Mouse (Mus musculus): ENCODE data around the gene Slc2a4. TPM values are rescaled to one million over a fixed set of nuclear protein-coding genes. Genes with fewer than 3 reads are reported as not detected.

Gene Slc2a4
- not detected for polyA plus RNA-seq (2017; shearing (Covaris generic))

GRCm38 (mm10) chr11:69948066-69948762 lies at the start of gene Slc2a4:
TSS of gene Slc2a4 (minus strand) at chr11:69948188.

GRCm38 (mm10) chr11:69995391-69995960 lies 47.5 kb upstream of the Slc2a4 start, which contains the start of gene Phf23:
TSS of gene Phf23 (plus strand) at chr11:69995777.

DNA sequence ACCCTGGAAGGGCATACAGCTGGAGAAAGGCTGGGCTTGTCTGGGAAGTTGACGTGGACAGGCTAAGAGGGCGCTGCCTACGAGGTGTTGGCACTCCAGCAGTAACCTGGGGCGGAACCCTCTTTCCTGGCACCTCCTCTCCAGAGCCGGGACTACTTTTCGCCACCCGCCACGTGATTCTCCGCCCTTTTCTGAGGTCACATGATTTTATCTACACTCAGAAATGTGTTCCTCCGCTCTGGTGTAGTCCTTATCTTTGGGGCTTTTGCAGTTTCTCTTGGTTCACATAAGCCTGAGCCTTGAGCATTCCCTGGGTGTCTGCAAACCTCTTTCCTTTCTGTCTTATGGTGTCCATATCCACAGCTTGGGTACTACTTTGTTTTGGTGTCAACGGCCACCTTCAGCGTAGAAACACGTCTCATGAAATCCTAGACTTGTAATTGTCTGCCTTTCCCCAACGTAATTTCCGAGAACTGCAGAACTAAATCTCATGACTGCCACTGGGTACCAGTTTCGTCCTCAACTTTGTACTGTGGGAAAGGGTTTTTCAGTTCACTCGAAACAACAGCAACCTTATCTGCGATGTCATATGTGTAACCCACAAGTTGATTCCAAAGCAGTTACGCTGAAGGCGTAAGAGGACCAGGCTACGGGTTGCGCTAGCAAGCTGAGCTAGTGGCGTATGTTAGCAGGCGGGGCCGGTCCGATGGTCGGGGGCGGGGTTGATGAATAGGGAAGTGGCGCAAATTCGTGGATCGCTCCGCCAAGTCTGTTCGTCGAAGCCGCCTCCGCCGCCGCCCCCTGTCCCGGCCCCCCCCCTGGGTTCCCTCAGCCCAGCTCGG lies 43.1 kb upstream of the Slc2a4 start, which contains the start of gene Gabarap:
Gene Gabarap, plus strand, starts transcription at position 294 of the 842 bp plus-strand sequence.

DNA sequence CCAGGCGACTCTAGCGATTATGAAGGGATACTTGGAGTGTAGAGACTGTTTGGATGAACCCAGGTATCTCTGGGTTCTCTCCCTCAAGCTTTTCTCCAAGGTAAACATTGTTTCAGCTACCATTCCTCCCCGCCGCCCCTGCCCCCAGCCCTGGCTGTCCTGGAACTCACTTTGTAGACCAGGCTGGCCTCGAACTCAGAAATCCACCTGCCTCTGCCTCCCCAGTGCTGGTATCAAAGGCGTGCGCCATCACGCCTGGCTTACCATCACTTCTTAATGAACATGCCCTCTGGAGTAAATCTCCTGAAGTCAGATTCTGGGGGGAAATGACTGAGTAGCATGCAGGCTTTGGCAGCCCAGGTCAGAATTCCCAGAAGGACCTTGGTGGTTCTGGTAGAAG lies 34.2 kb upstream of the Slc2a4 start, which contains the start of gene Elp5:
Gene Elp5, minus strand, starts transcription at position 293 of the 400 bp plus-strand sequence.

DNA sequence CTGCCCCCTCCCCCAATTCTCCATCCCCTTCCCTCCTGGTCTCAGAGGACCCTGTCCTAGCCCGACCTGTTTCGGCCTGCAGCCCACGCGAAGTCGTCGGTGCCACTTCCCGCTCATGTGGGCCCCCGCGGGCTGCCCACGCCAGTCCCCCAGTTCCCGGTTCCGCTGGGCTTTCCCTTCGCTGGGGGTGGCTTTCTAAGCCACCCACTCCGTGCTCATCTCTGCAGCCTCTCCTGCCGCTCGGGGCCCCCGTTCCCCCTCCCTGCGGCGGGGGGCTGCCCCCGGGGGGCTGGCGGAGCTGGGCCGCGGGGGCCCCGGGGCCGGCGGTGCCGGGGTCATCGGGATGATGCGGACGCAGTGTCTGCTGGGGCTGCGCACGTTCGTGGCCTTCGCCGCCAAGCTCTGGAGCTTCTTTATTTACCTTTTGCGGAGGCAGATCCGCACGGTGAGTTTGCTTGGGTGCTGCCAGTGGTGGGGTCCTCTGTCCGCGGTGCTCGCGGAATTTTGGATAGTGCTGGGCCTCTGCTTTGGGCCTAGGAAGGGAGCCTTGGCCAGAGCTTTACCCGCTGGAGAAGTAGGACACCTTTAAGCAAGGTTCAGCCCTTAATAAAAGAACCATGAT lies 33.3 kb upstream of the Slc2a4 start, which contains the start of gene Ctdnep1:
Gene Ctdnep1, plus strand, starts transcription at position 16 of the 622 bp plus-strand sequence.

GRCm38 (mm10) chr11:69964650-69965270 lies 16.8 kb upstream of the Slc2a4 start, which contains the start of gene Cldn7:
TSS of gene Cldn7 (plus strand) at chr11:69964779.

GRCm38 (mm10) chr11:69935137-69935879 lies 12.7 kb downstream of the Slc2a4 start, which contains the start of gene Ybx2:
TSS of gene Ybx2 (plus strand) at chr11:69935796.

DNA sequence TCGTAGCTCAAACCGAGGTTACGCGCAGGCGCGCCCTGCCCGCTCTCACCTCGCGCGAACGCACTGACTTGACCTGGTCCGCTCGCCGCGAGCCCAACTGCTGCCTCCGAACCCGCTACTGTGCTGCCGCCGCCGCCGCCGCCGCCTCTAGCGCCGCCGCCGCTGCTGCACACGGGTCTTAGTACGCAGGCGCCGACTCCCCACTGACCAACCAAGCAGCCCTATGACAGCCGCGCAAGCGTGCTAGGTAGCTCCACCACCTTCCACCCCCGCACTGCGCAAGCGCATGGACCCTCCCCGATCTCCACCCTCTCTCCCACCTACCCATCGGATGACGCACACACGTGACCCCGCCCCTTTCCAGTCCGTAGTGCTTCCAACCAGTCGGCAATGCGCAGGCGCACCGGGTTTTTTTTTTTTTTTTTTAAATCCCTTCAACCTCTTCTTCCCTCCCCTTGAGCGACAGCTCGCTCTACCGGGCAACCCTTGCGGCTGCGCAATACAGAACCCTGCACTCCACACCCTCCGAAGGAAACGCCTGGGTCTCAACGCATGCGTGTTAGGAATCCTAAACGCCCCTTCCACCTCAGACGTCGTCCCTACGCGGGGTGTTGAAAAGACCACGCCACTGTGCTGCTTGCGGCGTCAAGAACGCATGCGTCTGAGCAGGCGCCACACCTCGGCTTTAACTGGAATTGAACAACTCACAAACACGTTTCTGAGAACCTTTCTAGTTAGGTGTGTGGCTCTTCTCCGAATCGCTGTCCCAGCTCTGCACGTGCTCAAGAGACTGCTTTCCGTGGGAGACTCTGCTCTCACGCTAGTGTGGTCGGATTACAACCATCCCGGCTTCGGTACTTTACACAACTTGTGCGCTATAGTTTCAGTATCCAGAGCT lies 26.6 kb downstream of the Slc2a4 start, which contains the start of gene Eif5a:
Gene Eif5a, minus strand, starts transcription at position 845 of the 898 bp plus-strand sequence.

GRCm38 (mm10) chr11:69913554-69914371 lies 34.2 kb downstream of the Slc2a4 start, which contains the start of gene Gps2:
TSS of gene Gps2 (plus strand) at chr11:69913888.

DNA sequence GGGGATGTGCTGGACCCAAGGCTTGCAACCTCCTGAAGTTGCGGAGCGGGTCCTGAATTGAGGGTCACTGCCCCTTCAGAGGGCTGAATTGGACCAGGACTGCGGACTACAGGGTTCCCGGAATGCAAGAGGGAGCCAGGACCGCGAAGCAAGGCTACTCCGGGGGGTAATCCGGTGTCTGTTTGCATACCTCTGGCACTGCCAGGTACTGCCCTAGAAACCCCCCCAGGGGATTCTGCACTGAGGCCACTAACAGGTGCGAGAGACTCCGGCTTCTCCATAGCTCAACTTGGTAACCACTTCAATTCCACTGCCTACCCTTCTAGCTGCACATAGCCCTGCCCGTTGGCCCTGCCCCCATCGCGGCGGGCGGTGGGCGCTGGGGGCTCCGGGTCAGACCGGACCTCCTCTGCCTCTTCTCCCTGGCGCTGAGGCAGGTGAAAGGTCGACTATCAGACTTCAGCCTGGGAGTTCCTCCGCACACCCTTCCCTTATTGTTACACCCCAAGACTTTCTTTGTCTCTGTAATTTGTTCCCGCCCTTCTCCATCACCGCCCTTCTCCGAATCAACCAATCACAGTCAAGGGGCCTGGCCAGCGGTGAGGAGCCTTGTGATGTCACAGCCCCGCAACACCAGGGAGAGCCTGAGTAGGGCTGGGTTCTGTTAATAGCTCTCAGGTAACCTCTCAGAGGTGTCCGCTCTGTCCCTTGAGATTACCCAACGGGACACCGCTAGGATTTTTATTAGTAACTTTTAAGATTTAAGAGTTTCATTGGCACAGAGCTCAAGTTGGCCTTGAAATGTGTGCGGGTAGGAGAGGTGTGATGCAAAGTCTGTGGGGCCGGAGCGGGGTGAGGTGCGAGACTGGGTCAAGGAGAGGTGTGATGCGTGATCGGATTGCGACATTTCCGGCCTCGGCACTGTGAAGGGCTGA lies 47.2 kb downstream of the Slc2a4 start, which contains the start of the genes 2810408A11Rik and Neurl4:
Gene 2810408A11Rik, minus strand, starts transcription at position 517 of the 935 bp plus-strand sequence.
Gene Neurl4, plus strand, starts transcription at position 602 of the 935 bp plus-strand sequence.

DNA sequence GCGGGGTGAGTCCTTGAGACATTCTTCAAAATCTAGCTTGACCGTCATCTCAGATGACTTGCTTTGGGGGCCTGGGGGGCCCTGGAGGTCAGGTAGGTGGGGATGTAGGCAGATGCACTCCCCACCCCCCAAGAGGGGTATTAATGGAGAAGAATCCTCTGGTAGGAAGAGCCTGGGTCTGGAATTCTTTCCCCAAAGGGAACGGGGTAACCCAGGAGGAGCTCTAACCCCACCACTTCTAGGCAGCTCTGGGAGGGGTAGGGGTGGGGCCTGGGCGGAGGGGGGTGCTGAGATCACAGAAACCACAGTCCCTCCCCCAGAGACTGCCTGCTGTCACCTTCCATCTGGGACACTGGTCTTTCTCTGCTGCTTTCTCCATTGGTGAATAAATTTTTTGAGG lies 52.7 kb downstream of the Slc2a4 start, which contains the start of gene Acap1:
Gene Acap1, minus strand, starts transcription at position 249 of the 400 bp plus-strand sequence.

Other genes starting within 250 kb of the Slc2a4 start
- 10 to 100 TPM; 30.9 to 45.6 TPM for gene Polr2a, start 189.6 kb downstream of the Slc2a4 start, polyA plus RNA-seq (2017; shearing (Covaris generic))
- not detected for gene Slc35g3, start 186.2 kb downstream of the Slc2a4 start, polyA plus RNA-seq (2017; shearing (Covaris generic))
- gene Zbtb4, start 182.3 kb downstream of the Slc2a4 start, polyA plus RNA-seq (2017; shearing (Covaris generic)) = 1 to 10 TPM; 4.9 to 5.8 TPM
- 1 to 10 TPM; 1.6 to 3.6 TPM for gene Chrnb1, start 152.2 kb downstream of the Slc2a4 start, polyA plus RNA-seq (2017; shearing (Covaris generic))
- not detected for gene Fgf11, start 146.3 kb downstream of the Slc2a4 start, polyA plus RNA-seq (2017; shearing (Covaris generic))
- gene Tmem102, start 142.6 kb downstream of the Slc2a4 start, polyA plus RNA-seq (2017; shearing (Covaris generic)) = under 1 TPM in 1 of 2 experiments, not detected in 1; 0.38 TPM
- not detected for gene Gm39566, start 132.9 kb downstream of the Slc2a4 start, polyA plus RNA-seq (2017; shearing (Covaris generic))
- not detected for gene Spem2, start 129.7 kb downstream of the Slc2a4 start, polyA plus RNA-seq (2017; shearing (Covaris generic))
- not detected for gene Spem1, start 126.0 kb downstream of the Slc2a4 start, polyA plus RNA-seq (2017; shearing (Covaris generic))
- gene Nlgn2, start 110.4 kb downstream of the Slc2a4 start, polyA plus RNA-seq (2017; shearing (Covaris generic)) = under 1 TPM; 0.24 to 0.34 TPM
- gene Tmem256, start 109.7 kb downstream of the Slc2a4 start, polyA plus RNA-seq (2017; shearing (Covaris generic)) = 100 to 1,000 TPM; 109 to 131 TPM
- gene Plscr3, start 101.8 kb downstream of the Slc2a4 start, polyA plus RNA-seq (2017; shearing (Covaris generic)) = 10 to 100 TPM; 19.0 to 36.8 TPM
- not detected for gene Tnk1, start 89.5 kb downstream of the Slc2a4 start, polyA plus RNA-seq (2017; shearing (Covaris generic))
- not detected for gene Tmem95, start 70.2 kb downstream of the Slc2a4 start, polyA plus RNA-seq (2017; shearing (Covaris generic))
- gene Kctd11, start 66.8 kb downstream of the Slc2a4 start, polyA plus RNA-seq (2017; shearing (Covaris generic)) = 1 to 10 TPM in 1 of 2 experiments, under 1 TPM in 1; 0.39 to 3.3 TPM
- gene Acap1, start 52.6 kb downstream of the Slc2a4 start, polyA plus RNA-seq (2017; shearing (Covaris generic)) = 100 to 1,000 TPM; 299 to 487 TPM
- gene 2810408A11Rik, start 47.2 kb downstream of the Slc2a4 start, polyA plus RNA-seq (2017; shearing (Covaris generic)) = 1 to 10 TPM; 1.5 to 4.2 TPM
- 1 to 10 TPM; 5.2 to 6.2 TPM for gene Neurl4, start 47.1 kb downstream of the Slc2a4 start, polyA plus RNA-seq (2017; shearing (Covaris generic))
- 100 to 1,000 TPM; 148 to 174 TPM for gene Gps2, start 34.3 kb downstream of the Slc2a4 start, polyA plus RNA-seq (2017; shearing (Covaris generic))
- gene Eif5a, start 26.2 kb downstream of the Slc2a4 start, polyA plus RNA-seq (2017; shearing (Covaris generic)) = 1,000 to 10,000 TPM; 1,226 to 1,635 TPM
- gene Ybx2, start 12.4 kb downstream of the Slc2a4 start, polyA plus RNA-seq (2017; shearing (Covaris generic)) = not detected
- under 1 TPM in 1 of 2 experiments, not detected in 1; 0.49 TPM for gene Cldn7, start 16.6 kb upstream of the Slc2a4 start, polyA plus RNA-seq (2017; shearing (Covaris generic))
- gene Ctdnep1, start 33.0 kb upstream of the Slc2a4 start, polyA plus RNA-seq (2017; shearing (Covaris generic)) = 100 to 1,000 TPM in 1 of 2 experiments, 10 to 100 TPM in 1; 88.2 to 126 TPM
- gene Elp5, start 34.3 kb upstream of the Slc2a4 start, polyA plus RNA-seq (2017; shearing (Covaris generic)) = 100 to 1,000 TPM in 1 of 2 experiments, 10 to 100 TPM in 1; 57.5 to 119 TPM
- gene Gabarap, start 43.0 kb upstream of the Slc2a4 start, polyA plus RNA-seq (2017; shearing (Covaris generic)) = 100 to 1,000 TPM; 433 to 450 TPM
- gene Phf23, start 47.6 kb upstream of the Slc2a4 start, polyA plus RNA-seq (2017; shearing (Covaris generic)) = 10 to 100 TPM; 80.2 to 94.0 TPM
- gene Dvl2, start 52.4 kb upstream of the Slc2a4 start, polyA plus RNA-seq (2017; shearing (Covaris generic)) = 10 to 100 TPM; 14.2 to 22.1 TPM
- 100 to 1,000 TPM; 104 to 130 TPM for gene Acadvl, start 67.2 kb upstream of the Slc2a4 start, polyA plus RNA-seq (2017; shearing (Covaris generic))
- gene Dlg4, start 68.8 kb upstream of the Slc2a4 start, polyA plus RNA-seq (2017; shearing (Covaris generic)) = 1 to 10 TPM; 5.6 to 5.7 TPM
- gene Asgr1, start 105.9 kb upstream of the Slc2a4 start, polyA plus RNA-seq (2017; shearing (Covaris generic)) = not detected
- not detected for gene Asgr2, start 144.5 kb upstream of the Slc2a4 start, polyA plus RNA-seq (2017; shearing (Covaris generic))
- under 1 TPM; 0.32 to 0.76 TPM for gene Mgl2, start 182.1 kb upstream of the Slc2a4 start, polyA plus RNA-seq (2017; shearing (Covaris generic))
- gene Clec10a, start 208.0 kb upstream of the Slc2a4 start, polyA plus RNA-seq (2017; shearing (Covaris generic)) = 1 to 10 TPM in 1 of 2 experiments, not detected in 1; 5.3 TPM